Mouse (Mus musculus) forebrain, postnatal 0 days (tissue): ENCODE data around the gene Capn10. TPM values are rescaled to one million over a fixed set of nuclear protein-coding genes. Genes with fewer than 3 reads are reported as not detected.
A peak's percentile ranks its signal among the peaks of the same experiment; 100 is the strongest.

Source experiments
- ATAC-seq: fragments of 200-750 bp; cut with Nextera tagmentation; 2 replicates; pipeline ENCODE4 v1.8.0; 2017; ENCODE audit warnings: mild to moderate bottlenecking, moderate library complexity
- DNase-seq: peaks from one replicate; pipeline ENCODE4 v3.0.0-alpha.2; 2015
- H3K27ac ChIP-seq: fragments of 300-500 bp; sonication (generic); 2 replicates; pipeline ENCODE4 v1.5.1; 2014; ENCODE audit warnings: low read depth, mild to moderate bottlenecking, antibody characterized with exemption, low read length, moderate library complexity, mixed read lengths
- H3K27me3 ChIP-seq: fragments of 300-500 bp; sonication (generic); 2 replicates; pipeline ENCODE4 v1.6.1; 2014; ENCODE audit warnings: mild to moderate bottlenecking, low read length, mixed read lengths; ENCODE audit not compliant: insufficient read depth
- H3K36me3 ChIP-seq: fragments of 300-500 bp; sonication (generic); 2 replicates; pipeline ENCODE4 v1.6.1; 2014; ENCODE audit warnings: mild to moderate bottlenecking, moderate library complexity; ENCODE audit not compliant: insufficient read depth
- H3K4me1 ChIP-seq: fragments of 300-500 bp; sonication (generic); 2 replicates; pipeline ENCODE4 v1.6.1; 2014; ENCODE audit warnings: antibody characterized with exemption; ENCODE audit not compliant: insufficient read depth
- H3K4me2 ChIP-seq: fragments of 300-500 bp; sonication (generic); 2 replicates; pipeline ENCODE4 v1.6.1; 2014; ENCODE audit warnings: low read depth, mild to moderate bottlenecking, moderate library complexity
- H3K4me3 ChIP-seq: fragments of 300-500 bp; sonication (generic); 2 replicates; pipeline ENCODE4 v1.5.1; 2014; ENCODE audit warnings: low read depth, low read length, mixed read lengths
- H3K9ac ChIP-seq: fragments of 300-500 bp; sonication (generic); 2 replicates; pipeline ENCODE4 v1.6.1; 2014; ENCODE audit warnings: mild to moderate bottlenecking
- H3K9me3 ChIP-seq: fragments of 300-500 bp; sonication (generic); 2 replicates; pipeline ENCODE4 v1.6.1; 2016; ENCODE audit warnings: low read length
- CTCF ChIP-seq: sonication (generic); IDR thresholded peaks from 2 replicates; pipeline ENCODE4 v1.5.1; 2016; ENCODE audit warnings: antibody characterized with exemption, control low read depth, low read depth
- WGBS: fragments of 180-500 bp; shearing (Covaris S2); extraction: QIAGEN DNeasy Blood & Tissue Kit; methylation state at CpG from one replicate; pipeline ENCODE4 v1.1.7; 2014; 5-methylcytosine and 5-hydroxymethylcytosine counted together
- polyA plus RNA-seq: library from polyadenylated mRNA; unstranded; fragments of >200 nt; fragmentation: Nextera tagmentation; extraction: Ambion mirVana; gene quantifications from 2 replicates; pipeline ENCODE4 v1.2.1, GENCODE M21; 2015
- total RNA-seq: library from RNA; depleted of rRNA; stranded (reverse); fragments of >200 nt; gene quantifications from 2 replicates; pipeline ENCODE4 v1.2.3, GENCODE M21; 2014

The Capn10 gene
- total and polyA plus RNA-seq, 2 experiments from 2014 or later = 56.7 to 84.2 TPM

GRCm38 (mm10) chr1:92905703-92906310 lies 28.4 kb upstream of the Capn10 start:
- Histone ChIP-seq H3K4me2 (no peak overlapping the region), H3K9me3 (no peaks in the 10 kb centered on the region), H3K36me3 (no peaks in the 10 kb centered on the region), H3K4me1 (peaks cover 17% of the 10 kb centered on the region), H3K27me3 (no peaks in the 10 kb centered on the region), H3K4me3 (no peak overlapping the region), H3K9ac (no peak overlapping the region), H3K27ac (no peak overlapping the region)
- ATAC-seq (no peak), DNase-seq (no peak)
- 94% methylated on average over 2 of the region's 2 CpGs for WGBS
- TF ChIP-seq CTCF = no peak

GRCm38 (mm10) chr1:92906779-92907631 lies 27.2 kb upstream of the Capn10 start, which contains the start of gene Dusp28:
Gene Dusp28 (plus strand): TSS chr1:92906981.
- Histone ChIP-seq H3K9ac (peak within 1 kb of the TSS; percentile 76), H3K27ac (peak within 1 kb of the TSS; percentile 89), H3K4me1 (peaks cover 19% of the 10 kb centered on the region), H3K9me3 (no peaks in the 10 kb centered on the region), H3K27me3 (no peaks in the 10 kb centered on the region), H3K4me2 (peak within 1 kb of the TSS; percentile 87), H3K36me3 (no peaks in the 10 kb centered on the region), H3K4me3 (peak within 1 kb of the TSS; percentile 66)
- peak; percentile 74 for TF ChIP-seq CTCF
- WGBS = under 1% methylated on average over 78 of the region's 81 CpGs
- peak; percentile 76 for ATAC-seq
- peak; percentile 87 for DNase-seq

GRCm38 (mm10) chr1:92907632-92908360 lies 26.4 kb upstream of the Capn10 start:
- WGBS = 41% methylated on average over 20 of the region's 20 CpGs
- ATAC-seq = no peak
- H3K4me1 ChIP-seq = peaks cover 25% of the 10 kb centered on the region

GRCm38 (mm10) chr1:92908664-92909063 lies 25.5 kb upstream of the Capn10 start:
- TF ChIP-seq CTCF = no peak
- Histone ChIP-seq H3K36me3 (no peaks in the 10 kb centered on the region), H3K9me3 (no peaks in the 10 kb centered on the region), H3K27me3 (no peaks in the 10 kb centered on the region), H3K27ac (no peak overlapping the region), H3K4me1 (peaks cover 28% of the 10 kb centered on the region), H3K4me2 (no peak overlapping the region), H3K9ac (no peak overlapping the region), H3K4me3 (no peak overlapping the region)
- no peak for DNase-seq
- no peak for ATAC-seq
- 96% methylated on average over 3 of the region's 3 CpGs for WGBS

More at GRCm38 (mm10) chr1:92907632-92908360, 26.4 kb upstream of the Capn10 start:
- no peak for DNase-seq
- H3K9ac ChIP-seq = peak overlapping the region; percentile 76
- TF ChIP-seq CTCF = no peak
- no peaks in the 10 kb centered on the region for H3K36me3 ChIP-seq
- peak overlapping the region; percentile 87 for H3K4me2 ChIP-seq
- H3K27me3 ChIP-seq = no peaks in the 10 kb centered on the region
- H3K9me3 ChIP-seq = no peaks in the 10 kb centered on the region
- H3K27ac ChIP-seq = peak overlapping the region; percentile 89
- peak overlapping the region; percentile 66 for H3K4me3 ChIP-seq

GRCm38 (mm10) chr1:92909068-92909467 lies 25.1 kb upstream of the Capn10 start:
- H3K4me1 ChIP-seq = peaks cover 28% of the 10 kb centered on the region

GRCm38 (mm10) chr1:92910239-92910885 lies 23.8 kb upstream of the Capn10 start, which contains the start of gene Rnpepl1:
Gene Rnpepl1 (plus strand): TSS chr1:92910783.
- peak; percentile 88 for ATAC-seq
- peak; percentile 88 for DNase-seq
- H3K4me2 ChIP-seq = peak within 1 kb of the TSS; percentile 97
- H3K4me1 ChIP-seq = peaks cover 28% of the 10 kb centered on the region
- no peaks in the 10 kb centered on the region for H3K9me3 ChIP-seq
- TF ChIP-seq CTCF = peak; percentile 75
- H3K27ac ChIP-seq = peak within 1 kb of the TSS; percentile 96
- H3K4me3 ChIP-seq = peak within 1 kb of the TSS; percentile 86
- peak within 1 kb of the TSS; percentile 97 for H3K9ac ChIP-seq
- peaks cover 12% of the 10 kb centered on the region for H3K36me3 ChIP-seq
- under 1% methylated on average over 33 of the region's 57 CpGs for WGBS
- H3K27me3 ChIP-seq = no peaks in the 10 kb centered on the region

More at GRCm38 (mm10) chr1:92909068-92909467, 25.1 kb upstream of the Capn10 start:
- Histone ChIP-seq H3K27ac (no peak overlapping the region), H3K9me3 (no peaks in the 10 kb centered on the region), H3K4me2 (no peak overlapping the region), H3K9ac (no peak overlapping the region), H3K36me3 (no peaks in the 10 kb centered on the region), H3K4me3 (no peak overlapping the region), H3K27me3 (no peaks in the 10 kb centered on the region)
- ATAC-seq = no peak
- TF ChIP-seq CTCF = peak; percentile 50; the same call in 1 of the 2 replicates
- 66% methylated on average over 4 of the region's 4 CpGs for WGBS
- peak; percentile 39 for DNase-seq
